Mouse (Mus musculus) T-helper 17 cell (primary cell): Measurements from ENCODE around the gene Eif3l.

ENCODE experiments used
- in situ Hi-C, 2 experiments: fragments of 300-600 bp; cut with MboI, MseI; formaldehyde crosslinking; loops; 1 replicate in 1 of 2; 2 replicates in 1 of 2; pipeline ENCODE4 v1.15.1; 2025; ENCODE audit warnings: high pct_unique_total_duplicates in 2 of 2

The Eif3l gene

GRCm38 (mm10) chr15:79050160-79050845, 24.7 kb upstream of the Eif3l start:
- in situ Hi-C loops = no loop called here

DNA sequence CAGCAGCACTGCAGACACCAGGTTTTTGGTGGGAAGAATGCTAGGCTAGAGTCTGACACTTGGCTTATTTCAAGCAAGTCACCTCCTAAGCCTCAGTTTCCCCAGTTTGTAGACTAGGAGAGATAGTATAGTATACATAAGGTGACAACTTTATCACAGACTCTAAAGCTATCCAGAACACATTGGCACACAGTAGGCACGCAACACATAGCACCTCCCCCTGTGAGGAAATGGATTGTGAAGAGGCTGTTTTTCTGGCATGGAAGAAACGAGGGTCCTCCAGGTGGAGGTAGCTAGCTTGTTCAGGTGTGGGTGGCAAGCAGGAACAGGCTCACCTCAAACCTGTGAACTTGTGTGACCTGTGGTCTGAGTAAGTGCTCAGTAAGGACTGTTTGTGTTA, 24.0 kb upstream of the Eif3l start:
- in situ Hi-C loops = no loop called here

DNA sequence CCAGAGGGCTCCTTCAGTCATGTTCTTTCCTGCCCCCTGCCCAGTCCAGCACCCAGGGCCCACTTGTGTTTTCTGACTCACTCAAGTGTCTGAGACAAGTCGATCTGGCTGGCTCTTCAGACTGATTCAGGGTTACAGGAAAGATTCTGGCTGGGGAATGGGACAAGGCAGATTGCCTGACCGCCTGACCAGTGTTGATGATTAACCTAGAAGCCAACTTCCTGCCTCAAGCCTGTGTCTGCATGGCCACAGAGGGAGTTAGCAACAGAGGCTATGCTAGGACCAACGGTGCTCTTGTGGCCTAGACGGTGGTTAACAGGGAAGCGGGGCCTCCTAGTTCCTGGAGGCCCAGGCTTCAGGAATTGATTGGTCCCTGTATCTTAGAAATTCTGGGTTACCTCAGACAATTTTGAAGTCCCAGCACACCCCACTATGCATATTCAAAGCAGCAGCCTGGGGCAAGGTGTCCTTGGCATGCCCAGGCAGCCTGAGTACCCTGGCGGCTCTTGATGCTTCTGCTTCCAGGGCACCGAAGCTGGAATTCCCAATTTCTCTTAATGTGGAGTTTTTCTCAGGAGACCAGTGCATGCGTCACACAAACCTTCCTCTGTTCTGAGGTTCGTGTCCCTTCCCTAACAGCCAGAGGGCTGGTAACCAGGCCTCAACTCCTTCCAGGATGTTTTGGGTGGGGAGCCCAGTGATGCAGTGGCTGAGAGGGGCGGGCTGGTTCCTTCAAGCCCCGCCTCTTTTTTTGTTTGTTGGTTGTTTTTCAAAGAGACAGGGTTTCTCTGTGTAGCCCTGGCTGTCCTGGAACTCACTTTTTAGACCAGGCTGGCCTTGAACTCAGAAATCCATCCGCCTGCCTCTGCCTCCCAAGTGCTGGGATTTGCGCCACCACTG, 23.3 kb upstream of the Eif3l start:
- in situ Hi-C loops = no loop called here

DNA sequence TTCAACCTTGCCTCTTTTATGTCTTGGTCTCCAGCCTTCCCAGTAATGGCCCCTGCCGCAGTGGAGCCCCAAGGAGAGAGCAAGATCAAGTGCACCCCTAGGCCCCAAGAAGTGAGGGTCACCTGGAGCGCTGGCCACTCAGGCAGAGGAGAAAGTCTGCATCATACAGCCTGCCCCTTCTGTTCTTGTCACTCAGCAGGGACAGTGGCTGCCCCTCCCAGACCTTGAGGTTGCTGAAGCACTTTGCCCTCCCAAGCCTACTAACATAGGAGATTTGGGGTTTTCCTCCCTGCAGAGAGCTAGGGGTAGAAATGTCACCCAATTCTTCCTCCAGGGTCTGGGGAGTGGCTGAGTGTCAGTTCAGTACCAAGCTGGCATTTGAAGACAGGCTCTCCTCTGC, 22.6 kb upstream of the Eif3l start:
- in situ Hi-C loops = no loop called here

GRCm38 (mm10) chr15:79056601-79057000, 18.4 kb upstream of the Eif3l start:
- in situ Hi-C loops = no loop called here

DNA sequence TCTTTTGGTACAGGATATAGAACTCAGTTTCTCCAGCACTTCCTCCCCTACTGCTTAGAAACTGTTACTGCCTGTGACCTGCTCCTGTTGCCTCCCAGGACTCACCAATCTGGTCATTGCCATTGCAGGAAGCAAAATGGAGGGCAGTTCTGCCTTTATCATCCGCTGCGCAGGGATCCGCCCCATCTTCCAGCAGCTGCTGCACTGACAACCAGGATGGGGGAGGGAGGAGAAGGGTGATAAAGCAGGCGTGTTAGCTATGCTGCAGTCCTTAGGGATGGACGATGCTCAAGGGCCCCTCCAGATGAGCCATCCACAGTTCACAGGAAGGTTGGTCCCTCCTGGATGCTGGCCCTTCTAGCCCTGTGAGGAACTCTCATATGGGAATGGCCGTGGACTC, 17.1 kb upstream of the Eif3l start:
- in situ Hi-C loops = no loop called here

DNA sequence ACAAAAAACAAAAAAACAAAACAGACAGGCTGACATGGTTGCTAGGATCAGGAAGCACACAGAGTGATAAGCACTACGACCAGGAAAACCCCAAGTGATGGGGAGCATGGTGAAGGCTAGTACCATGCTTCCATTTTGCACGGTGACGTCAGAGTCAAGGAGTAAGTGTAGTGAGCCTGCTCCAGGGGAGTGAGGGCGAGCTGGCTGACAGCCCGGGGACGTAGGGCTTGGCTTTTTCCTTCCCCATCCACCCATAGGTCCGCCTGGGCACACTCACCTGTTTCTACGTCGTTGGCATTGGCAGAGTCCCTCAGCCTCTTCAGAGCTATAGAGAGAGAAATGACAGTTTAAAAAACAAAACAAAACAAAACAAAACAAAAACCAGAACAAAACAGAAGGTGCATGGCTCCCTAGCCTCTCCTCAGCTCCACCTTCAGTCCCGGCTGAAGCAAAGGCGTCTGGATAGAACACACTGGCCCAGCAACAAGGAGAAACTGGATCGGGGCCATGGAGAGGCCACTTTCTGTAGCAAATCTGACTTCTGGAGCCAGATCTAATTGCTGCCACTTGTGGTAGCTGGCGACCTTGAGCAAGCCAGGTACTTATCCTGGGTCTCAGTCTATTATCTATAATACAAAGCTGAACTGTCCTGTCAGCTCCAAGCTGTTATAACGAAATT, 14.0 kb upstream of the Eif3l start:
- in situ Hi-C loops = no loop called here

GRCm38 (mm10) chr15:79062376-79063159, 12.4 kb upstream of the Eif3l start, which contains the start of gene Ankrd54:
Gene Ankrd54 (minus strand): TSS chr15:79062893.
- in situ Hi-C loops = no loop called here

DNA sequence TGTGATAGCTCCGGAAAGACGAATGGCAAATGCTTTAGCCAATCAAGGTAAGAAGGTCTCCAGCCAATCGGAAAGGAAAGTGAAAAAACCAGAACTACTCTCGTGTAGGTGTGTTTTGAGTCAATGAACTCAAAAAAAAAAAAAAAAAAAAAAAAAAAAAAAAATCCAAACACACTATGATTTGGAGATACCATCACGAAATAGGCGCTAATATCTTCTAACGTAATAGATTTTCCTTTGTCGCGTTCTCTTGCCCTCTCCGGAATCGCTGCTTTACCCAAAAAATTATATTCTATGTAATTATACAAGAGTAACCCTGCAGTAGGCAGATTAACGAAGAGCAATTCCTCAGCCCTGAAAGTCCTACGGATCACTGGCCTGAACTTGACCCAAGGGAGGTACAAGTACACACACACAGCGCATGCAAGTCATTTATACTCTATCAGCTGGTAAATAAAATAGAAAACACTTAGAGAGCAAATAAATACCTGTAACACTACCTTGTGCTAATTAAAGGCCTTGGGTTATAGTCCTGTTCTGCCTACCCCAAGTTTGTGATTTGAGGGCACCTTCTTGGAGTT, 11.7 kb upstream of the Eif3l start:
- in situ Hi-C loops = no loop called here

- in situ Hi-C loops = no loop called here
Measured at GRCm38 (mm10) chr15:79065086-79065770, 9.8 kb upstream of the Eif3l start.

DNA sequence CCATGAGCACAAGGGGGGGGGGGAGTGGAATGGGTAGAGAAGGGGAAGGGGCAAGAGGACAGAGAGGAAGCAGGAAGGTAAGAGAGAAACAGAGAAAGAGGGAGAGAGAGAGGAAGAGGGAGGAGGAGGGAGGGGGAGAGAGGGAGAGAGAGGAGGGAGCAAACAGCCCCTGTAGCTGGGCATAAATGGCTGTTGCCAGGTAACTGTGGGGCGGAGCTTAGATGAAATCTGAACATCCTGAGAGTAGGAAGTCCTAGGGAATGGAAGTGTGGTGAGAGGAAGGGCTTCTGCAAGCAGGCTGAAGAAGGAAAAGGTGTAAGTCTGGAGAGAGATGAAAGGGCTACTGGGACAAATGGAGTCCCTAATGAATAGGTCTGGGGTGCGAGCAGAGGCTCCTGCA, 8.7 kb upstream of the Eif3l start:
- in situ Hi-C loops = no loop called here

DNA sequence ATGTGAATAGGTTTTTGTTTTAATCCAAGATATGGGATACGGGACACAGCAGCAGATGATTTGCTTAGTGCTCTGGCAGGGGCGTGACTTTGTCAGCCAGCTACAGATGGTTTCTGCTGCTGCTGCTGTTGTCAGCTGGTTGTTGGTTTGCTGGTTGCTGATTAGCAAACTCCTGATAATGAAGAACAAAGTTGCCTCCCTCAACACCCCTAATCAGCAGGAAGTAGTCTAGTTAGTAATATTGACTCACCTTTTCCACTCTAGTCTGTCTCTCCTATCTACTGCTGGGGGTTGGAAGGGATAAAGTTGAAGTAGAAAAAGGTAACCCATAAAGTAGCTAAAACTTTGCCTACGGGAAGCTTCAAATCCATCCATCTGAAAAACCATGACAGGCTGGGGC, 7.3 kb upstream of the Eif3l start:
- in situ Hi-C loops = no loop called here

DNA sequence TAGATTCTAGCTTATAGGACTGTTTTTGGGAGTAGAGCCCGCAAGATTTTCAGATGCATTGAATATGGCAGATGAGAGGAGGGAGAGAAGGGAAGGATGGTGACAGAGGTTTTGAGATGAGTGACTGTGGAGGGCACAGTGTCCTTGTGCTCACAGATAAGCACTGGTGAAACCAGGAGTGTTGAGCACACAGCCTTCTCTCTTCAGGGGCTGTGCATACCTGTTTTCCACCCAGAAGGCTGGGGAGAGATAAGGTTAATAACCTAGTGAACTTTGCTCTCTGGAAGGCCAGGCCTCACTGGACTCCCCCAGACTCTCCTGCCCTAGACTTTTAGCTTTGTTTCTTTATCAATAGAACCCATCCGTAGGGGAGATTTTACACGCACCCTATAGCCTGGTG, 6.6 kb upstream of the Eif3l start:
- in situ Hi-C loops = no loop called here

- in situ Hi-C loops = loop anchor here in 1 of 2 experiments (5.0 kb wide), 1 partner anchor 34 kb away; no protein-coding TSS in a partner anchor
Measured at GRCm38 (mm10) chr15:79071117-79072039, 3.6 kb upstream of the Eif3l start.

- in situ Hi-C loops = loop anchor here in 1 of 2 experiments (5.0 kb wide), 1 partner anchor 36 kb away; no protein-coding TSS in a partner anchor
Measured at GRCm38 (mm10) chr15:79073752-79074151, 1.2 kb upstream of the Eif3l start.

- in situ Hi-C loops = loop anchor here in 1 of 2 experiments (5.0 kb wide), 1 partner anchor 37 kb away; no protein-coding TSS in a partner anchor
Measured at GRCm38 (mm10) chr15:79074446-79074845, 533 bp upstream of the Eif3l start.

DNA sequence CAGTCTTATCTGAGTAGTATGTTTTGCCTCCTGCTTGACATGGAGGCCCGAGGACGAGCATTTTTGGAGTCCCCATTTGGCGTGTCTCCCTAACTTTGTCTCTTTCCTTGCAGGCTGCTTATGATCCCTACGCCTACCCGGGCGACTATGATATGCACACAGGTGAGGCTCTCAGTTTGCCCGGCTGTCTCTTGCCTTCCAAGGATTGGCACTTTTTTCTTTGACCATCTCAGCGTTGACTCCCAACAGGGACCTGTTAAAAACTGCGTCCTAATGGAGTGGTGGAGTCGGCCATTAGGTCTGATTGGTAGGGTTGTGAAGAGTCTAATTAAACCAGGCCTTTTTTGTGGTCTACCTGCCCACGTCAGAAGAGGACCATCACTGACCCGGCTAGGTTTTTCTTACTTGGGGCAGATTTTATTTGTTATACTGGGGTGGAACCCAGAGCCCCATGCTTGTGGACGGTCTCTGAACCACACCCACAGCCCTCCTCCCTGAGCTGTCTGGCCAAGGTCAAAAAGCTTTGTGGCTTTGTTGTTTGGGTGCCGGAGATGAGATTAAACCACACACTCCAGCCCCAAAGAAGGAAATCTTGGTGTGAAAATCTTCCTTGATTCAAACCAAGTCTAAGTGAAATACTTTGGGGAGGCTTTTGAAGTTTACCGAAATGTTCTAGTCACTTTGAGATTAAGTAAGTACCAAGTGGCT, 833 bp downstream of the Eif3l start:
- in situ Hi-C loops = no loop called here

- in situ Hi-C loops = no loop called here
Measured at GRCm38 (mm10) chr15:79079567-79079966, 4.6 kb downstream of the Eif3l start.

DNA sequence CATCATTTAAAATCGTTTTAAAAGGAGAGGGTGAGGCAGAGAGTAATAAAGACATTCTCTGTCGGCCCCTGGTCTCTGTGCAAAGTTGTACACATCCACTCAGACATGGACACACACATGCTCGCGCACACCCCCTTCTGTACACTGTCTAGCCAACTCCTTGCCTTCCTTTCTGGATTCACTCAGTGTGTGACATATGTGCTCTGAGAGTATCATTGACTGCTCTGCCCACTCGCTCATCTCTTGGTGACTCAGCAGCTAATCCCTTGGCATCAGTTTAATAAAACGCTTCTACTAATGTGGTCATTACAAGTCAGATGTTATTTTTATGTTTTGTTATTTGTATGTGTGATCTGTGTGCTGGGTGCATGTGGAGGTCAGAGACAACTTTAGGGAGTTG, 17.3 kb downstream of the Eif3l start:
- in situ Hi-C loops = no loop called here
